Mouse (Mus musculus): ENCODE data around the gene L3mbtl2. TPM values are rescaled to one million over a fixed set of nuclear protein-coding genes. Genes with fewer than 3 reads are reported as not detected.
"Not testable (repeated sequence)": the region's sequence is repeated elsewhere in the genome, so short reads cannot be mapped to it uniquely, and the experiment has no call there.

Gene L3mbtl2
- 10 to 100 TPM; 23.6 to 44.0 TPM for polyA plus RNA-seq (2017; shearing (Covaris generic))

GRCm38 (mm10) chr15:81663697-81664561, at the start of gene L3mbtl2:
L3mbtl2 (plus strand) TSS chr15:81663889.
- peak; percentile 100 for ATAC-seq

GRCm38 (mm10) chr15:81649516-81650455, 13.9 kb upstream of the L3mbtl2 start:
- ATAC-seq, result no peak

DNA sequence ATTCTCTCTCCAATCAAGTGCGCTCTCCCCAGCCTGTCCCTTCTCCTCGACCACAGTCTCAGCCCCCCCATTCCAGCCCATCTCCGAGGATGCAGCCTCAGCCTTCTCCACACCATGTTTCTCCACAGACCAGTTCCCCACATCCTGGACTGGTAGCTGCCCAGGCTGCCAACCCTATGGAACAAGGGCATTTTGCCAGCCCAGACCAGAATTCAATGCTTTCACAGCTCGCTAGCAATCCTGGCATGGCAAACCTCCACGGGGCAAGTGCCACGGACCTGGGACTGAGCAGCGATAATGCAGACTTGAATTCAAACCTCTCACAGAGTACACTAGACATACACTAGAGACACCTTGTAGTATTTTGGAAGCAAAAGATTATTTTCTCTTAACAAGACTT, 13.1 kb upstream of the L3mbtl2 start:
- no peak for ATAC-seq

GRCm38 (mm10) chr15:81661701-81662100, 2.0 kb upstream of the L3mbtl2 start:
- no peak for ATAC-seq

GRCm38 (mm10) chr15:81663281-81663680, 408 bp upstream of the L3mbtl2 start:
- ATAC-seq, result no peak

- no peak for ATAC-seq
Measured at GRCm38 (mm10) chr15:81666957-81667356, 3.3 kb downstream of the L3mbtl2 start.

DNA sequence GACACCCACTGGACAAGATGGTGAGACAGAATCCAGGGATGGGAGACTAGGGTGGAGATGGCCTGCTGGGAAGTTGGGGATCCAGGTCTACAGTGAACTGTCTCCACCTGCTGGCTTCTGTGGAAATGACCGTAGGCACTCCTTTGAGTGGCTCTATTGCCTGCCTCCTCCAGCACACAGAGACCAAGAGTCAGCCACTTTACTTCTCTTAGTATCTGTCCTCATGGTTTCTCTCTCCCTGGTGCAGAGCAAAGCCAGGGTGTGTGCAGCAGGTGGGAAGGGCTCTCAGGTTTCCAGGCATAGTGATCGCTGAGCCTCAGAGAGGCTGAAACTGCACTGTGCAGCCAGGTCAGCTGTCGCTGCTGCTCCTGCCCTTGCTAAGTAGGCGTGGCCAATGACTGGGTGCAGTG, 6.5 kb downstream of the L3mbtl2 start:
- ATAC-seq, result no peak

GRCm38 (mm10) chr15:81676637-81677036, 12.9 kb downstream of the L3mbtl2 start:
- ATAC-seq, result no peak

GRCm38 (mm10) chr15:81680301-81680805, 16.7 kb downstream of the L3mbtl2 start:
- ATAC-seq, result no peak

DNA sequence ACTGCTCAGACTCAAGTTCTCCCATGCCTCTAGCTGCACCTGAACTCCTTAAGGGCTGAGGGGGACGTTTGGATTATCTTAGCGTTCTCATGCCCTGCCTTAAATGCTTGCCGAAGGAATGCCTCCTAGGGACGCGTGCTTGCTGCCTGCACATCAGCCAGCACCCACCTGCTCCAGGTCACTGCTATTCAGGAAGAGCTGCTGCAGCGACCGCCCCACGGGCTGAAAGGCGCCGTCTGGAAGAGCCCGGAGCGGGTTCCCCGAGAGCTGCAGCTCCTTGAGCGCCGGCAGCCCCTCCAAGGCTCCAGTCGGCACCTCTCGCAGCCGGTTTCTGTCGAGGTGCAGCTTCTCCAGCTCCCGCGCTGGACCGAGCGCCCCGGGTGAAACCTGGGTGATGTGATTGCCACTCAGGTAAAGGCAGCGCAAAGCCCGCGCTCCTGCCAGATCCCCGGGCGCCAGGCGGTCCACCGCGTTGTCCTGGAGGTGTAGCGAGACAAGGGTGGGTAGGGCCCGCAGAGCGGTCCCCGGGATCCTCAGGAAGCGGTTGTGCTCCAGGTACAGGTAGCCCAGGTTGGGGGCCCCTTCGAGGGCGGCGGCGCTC, 29.8 kb downstream of the L3mbtl2 start:
- peak; percentile 32 for ATAC-seq

GRCm38 (mm10) chr15:81693967-81694881, 30.5 kb downstream of the L3mbtl2 start:
- ATAC-seq, result peak; percentile 75

GRCm38 (mm10) chr15:81694891-81695290, 31.2 kb downstream of the L3mbtl2 start:
- ATAC-seq, result no peak

GRCm38 (mm10) chr15:81697175-81697574, 33.5 kb downstream of the L3mbtl2 start, which contains the start of gene Chadl:
Chadl (minus strand) TSS chr15:81697287.
- ATAC-seq, result no peak

DNA sequence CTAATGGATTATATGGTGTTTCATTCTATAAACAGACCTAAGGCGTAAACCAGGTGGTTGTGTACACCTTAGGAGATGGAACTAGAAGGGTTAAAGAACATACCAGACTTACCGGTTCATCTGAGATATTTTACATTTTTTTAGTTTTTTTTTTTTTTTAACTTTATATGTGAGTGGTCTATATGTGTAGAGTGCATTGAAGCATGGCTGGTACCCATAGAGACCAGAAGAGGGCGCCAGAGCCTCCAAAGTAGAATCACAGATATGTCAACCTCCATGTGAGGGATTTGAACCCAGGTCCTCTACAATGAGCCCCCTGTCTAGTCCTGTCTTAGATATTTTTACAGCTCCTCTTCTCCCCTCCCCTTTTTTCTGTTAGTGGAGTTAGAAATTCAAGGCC, 34.2 kb downstream of the L3mbtl2 start:
- peak; percentile 39 for ATAC-seq

DNA sequence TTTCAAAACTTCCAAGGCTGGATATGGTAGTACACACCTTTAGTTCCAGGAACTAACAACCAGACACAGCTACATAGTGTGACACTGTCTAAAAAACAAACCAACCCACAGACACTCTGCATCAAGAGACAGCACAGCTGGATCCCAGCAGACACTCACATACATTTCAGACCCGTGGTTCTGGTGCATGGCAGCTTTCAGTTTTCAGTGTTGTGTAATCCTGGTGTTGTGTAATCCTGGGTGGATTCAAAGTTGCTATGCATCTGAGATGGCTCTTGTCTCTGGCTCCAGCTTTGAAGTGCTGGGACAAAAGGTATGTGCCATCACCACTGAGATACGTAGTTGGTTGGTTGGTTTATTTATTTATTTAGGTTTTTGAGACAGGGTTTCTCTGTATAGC, 34.8 kb downstream of the L3mbtl2 start:
- no peak for ATAC-seq

DNA sequence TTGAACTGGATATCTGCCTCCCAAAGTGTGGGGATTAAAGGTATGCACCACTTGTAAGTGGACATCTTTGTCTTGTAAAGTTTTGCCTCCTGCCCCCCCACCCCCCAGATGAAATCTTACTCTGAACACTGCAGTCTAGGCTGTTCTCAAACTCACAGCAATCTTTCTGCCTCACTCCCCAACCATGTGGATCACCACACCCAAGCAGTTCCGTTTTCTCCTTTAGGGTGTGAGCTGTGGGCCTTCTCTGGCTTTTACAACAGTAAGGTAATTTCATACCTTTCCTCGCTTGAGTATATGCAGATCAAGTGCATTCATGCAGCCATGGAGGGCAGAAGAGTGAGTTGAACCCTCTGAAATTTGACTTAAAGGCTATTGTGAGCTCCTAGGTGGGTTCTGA, 36.5 kb downstream of the L3mbtl2 start:
- ATAC-seq, result peak; percentile 43

- peak; percentile 41 for ATAC-seq
Measured at GRCm38 (mm10) chr15:81700601-81701000, 36.9 kb downstream of the L3mbtl2 start.

GRCm38 (mm10) chr15:81701350-81701749, 37.7 kb downstream of the L3mbtl2 start:
- ATAC-seq, result not testable (repeated sequence)

DNA sequence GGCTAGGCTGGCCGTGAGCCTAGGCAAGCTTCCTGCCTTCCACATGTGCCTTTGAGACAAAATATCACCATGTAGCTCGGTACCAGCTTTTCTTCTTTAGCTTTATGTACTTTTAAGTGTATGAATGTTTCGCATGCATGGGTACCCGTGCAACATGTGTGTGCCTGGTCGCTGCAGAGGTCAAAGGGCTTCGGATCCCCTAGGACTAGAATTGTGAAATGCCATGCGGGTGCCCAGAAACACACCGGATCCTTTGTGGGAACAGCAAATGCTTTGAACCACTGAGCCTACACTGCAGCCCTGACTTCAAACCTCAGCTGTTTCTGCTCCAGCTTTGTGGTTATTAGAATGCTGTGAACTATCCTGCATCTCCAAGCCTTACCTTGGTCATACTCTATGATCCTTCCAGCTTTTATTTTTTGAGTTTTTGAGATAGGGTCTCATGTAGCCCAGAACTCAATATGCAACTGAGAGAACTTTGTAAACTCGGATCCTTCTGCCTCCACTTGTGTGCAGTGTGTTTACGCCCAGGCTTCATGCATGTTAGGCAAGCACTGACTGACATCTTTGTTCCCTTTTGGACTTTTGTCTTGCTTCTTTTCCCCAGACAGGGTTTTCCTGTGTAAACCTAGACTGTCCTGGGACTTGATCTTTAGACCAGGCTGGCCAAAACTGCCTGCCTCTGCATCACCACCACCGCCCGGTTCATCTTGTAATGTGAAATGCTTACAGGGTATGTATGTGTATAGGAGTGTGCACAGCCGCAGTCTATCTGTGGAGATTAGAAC, 38.8 kb downstream of the L3mbtl2 start:
- no peak for ATAC-seq

DNA sequence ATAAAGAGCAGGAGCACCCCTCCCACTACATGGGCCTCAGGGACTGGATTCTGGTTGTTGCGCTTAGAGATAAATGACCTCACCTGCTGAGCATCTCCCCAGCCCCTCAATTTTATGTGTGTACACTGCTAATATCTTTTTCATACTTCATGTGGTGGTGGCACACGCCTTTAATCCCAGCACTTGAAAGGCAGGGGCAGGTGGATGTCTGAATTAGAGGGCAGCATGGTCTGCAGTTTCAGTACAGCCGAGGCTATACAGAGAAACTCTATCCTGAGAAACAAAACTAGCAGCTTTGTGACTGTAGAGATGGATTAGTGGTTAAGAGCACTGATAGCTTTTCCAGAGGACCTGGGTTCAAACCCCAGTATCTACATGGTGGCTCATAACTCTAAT, 39.4 kb downstream of the L3mbtl2 start:
- ATAC-seq, result no peak

DNA sequence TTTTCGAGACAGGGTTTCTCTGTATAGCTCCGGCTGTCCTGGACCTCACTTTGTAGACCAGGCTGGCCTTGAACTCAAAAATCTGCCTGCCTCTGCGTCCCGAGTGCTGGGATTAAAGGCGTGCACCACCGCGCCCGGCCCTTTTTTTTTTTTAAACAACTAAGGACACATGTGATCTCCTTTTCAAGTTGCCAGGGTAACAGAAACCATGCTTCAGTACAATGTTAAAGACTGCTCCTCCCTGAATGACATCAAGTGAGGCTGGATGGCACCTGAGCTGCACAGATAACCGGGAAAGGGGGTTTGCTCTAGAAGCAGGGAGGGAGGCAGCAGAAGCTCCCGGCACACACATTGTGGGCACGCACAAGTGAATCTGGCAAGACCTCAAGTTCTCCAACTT, 45.3 kb downstream of the L3mbtl2 start:
- ATAC-seq, result no peak
